Mouse (Mus musculus): Measurements from ENCODE around the gene Alox12e.

- TF ChIP-seq CTCF (conservative IDR thresholded peaks at IDR 0.05; ENCODE audit: low read length) (no peak), NANOG (IDR thresholded peaks at IDR 0.05; ENCODE audit: borderline replicate concordance, low read length) (no peak), POU5F1 (IDR thresholded peaks at IDR 0.05; ENCODE audit: borderline replicate concordance, low read length) (no peak)
These were observed 50.8 kb downstream of the Alox12e start for GRCm38 (mm10) chr11:70271641-70272040.

Data from E14TG2a.4 (cell line).